Mouse (Mus musculus): Measurements from ENCODE around the gene Ugt1a6b.

Gene Ugt1a6b

GRCm38 (mm10) chr1:88259643-88260024, 156.6 kb downstream of the Ugt1a6b start:
- no peak for DNase-seq (ENCODE audit: low read depth in 1 of 2, low spot score in 2 of 2)

- DNase-seq (ENCODE audit: low read depth in 1 of 2, low spot score in 2 of 2): no peak
Observed at GRCm38 (mm10) chr1:88260114-88260513, 157.1 kb downstream of the Ugt1a6b start.

- DNase-seq (ENCODE audit: low read depth in 1 of 2, low spot score in 2 of 2): no peak
Observed at GRCm38 (mm10) chr1:88260604-88261377, 157.7 kb downstream of the Ugt1a6b start.

- DNase-seq (ENCODE audit: low read depth in 1 of 2, low spot score in 2 of 2): no peak
Observed at GRCm38 (mm10) chr1:88261706-88262105, 158.7 kb downstream of the Ugt1a6b start.

GRCm38 (mm10) chr1:88262255-88262654, 159.2 kb downstream of the Ugt1a6b start:
- no peak for DNase-seq (ENCODE audit: low read depth in 1 of 2, low spot score in 2 of 2)

- no peak for DNase-seq (ENCODE audit: low read depth in 1 of 2, low spot score in 2 of 2)
Observed at GRCm38 (mm10) chr1:88262961-88263360, 159.9 kb downstream of the Ugt1a6b start.

- DNase-seq (ENCODE audit: low read depth in 1 of 2, low spot score in 2 of 2): no peak
Observed at GRCm38 (mm10) chr1:88263778-88264177, 160.7 kb downstream of the Ugt1a6b start.

GRCm38 (mm10) chr1:88264237-88264868, 161.3 kb downstream of the Ugt1a6b start:
- no peak for DNase-seq (ENCODE audit: low read depth in 1 of 2, low spot score in 2 of 2)

GRCm38 (mm10) chr1:88264869-88265240, 161.8 kb downstream of the Ugt1a6b start:
- no peak for DNase-seq (ENCODE audit: low read depth in 1 of 2, low spot score in 2 of 2)

GRCm38 (mm10) chr1:88266123-88266522, 163.1 kb downstream of the Ugt1a6b start:
- no peak for DNase-seq (ENCODE audit: low read depth in 1 of 2, low spot score in 2 of 2)

GRCm38 (mm10) chr1:88267489-88267888, 164.4 kb downstream of the Ugt1a6b start:
- DNase-seq (ENCODE audit: low read depth in 1 of 2, low spot score in 2 of 2): no peak

GRCm38 (mm10) chr1:88268070-88268469, 165.0 kb downstream of the Ugt1a6b start:
- DNase-seq (ENCODE audit: low read depth in 1 of 2, low spot score in 2 of 2): no peak
